Mouse (Mus musculus): ENCODE data around the gene Mtln.

DNA sequence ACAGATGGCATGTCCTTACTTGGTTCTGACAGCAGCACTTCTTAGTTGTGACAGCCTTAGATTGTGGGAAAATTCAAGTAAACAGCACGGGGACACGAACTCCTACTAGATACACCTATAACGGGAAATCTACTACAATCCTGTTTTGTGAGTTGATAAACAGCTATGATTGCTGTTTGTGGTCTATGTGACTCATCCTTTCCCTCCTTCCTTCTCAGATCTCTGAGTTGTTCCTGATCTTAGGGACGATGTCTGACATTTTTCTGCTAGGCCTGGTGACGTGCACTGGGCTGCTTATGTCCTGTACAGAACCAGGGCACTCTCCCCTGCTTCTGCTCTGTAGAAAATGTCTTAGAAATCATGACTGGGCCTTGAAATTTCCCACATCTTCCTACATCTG is 30.7 kb downstream of the Mtln start:
- TF ChIP-seq CTCF (IDR thresholded peaks at IDR 0.05; ENCODE audit: low read depth): no peak
- no peak for TF ChIP-seq EP300 (IDR thresholded peaks at IDR 0.05; ENCODE audit: low read depth)
